Mouse (Mus musculus) C2C12 (cell line): ENCODE results near the gene Serpinh1.

Experiments used
- CEBPB ChIP-seq: IDR thresholded peaks from one replicate; pipeline ENCODE4 v1.6.1; 2011; ENCODE audit warnings: low read depth, mild to moderate bottlenecking, control low read depth, moderate library complexity
- CTCF ChIP-seq: IDR thresholded peaks from one replicate; pipeline ENCODE4 v1.5.1; 2011; ENCODE audit not compliant: control insufficient read depth, insufficient read depth, insufficient read length
- FOSL1 ChIP-seq: IDR thresholded peaks from one replicate; pipeline ENCODE4 v1.8.0; 2011; ENCODE audit warnings: mild to moderate bottlenecking, low read length; ENCODE audit not compliant: poor library complexity, insufficient read depth, severe bottlenecking
- MAX ChIP-seq: IDR thresholded peaks from one replicate; pipeline ENCODE4 v1.6.1; 2011; ENCODE audit warnings: mild to moderate bottlenecking, control low read depth
- MYOD1 ChIP-seq: IDR thresholded peaks from one replicate; pipeline ENCODE4 v1.6.1; 2011; ENCODE audit warnings: low read depth; ENCODE audit not compliant: control insufficient read depth, insufficient read length
- MYOG ChIP-seq: IDR thresholded peaks from one replicate; pipeline ENCODE4 v1.6.1; 2011; ENCODE audit not compliant: control insufficient read depth, insufficient read length; ENCODE audit errors: extremely low read depth
- USF1 ChIP-seq: IDR thresholded peaks from one replicate; pipeline ENCODE4 v1.6.1; 2011; ENCODE audit warnings: low read depth, mild to moderate bottlenecking, control low read depth, moderate library complexity

- TF ChIP-seq MAX = no peak
- no peak for TF ChIP-seq CTCF
- TF ChIP-seq USF1 = no peak
- TF ChIP-seq MYOG = no peak
- TF ChIP-seq CEBPB = no peak
- no peak for TF ChIP-seq FOSL1
- TF ChIP-seq MYOD1 = no peak
Measured at GRCm38 (mm10) chr7:99381214-99382087, 28.4 kb upstream of the Serpinh1 start, which contains the start of gene Gdpd5.
